Mouse (Mus musculus) kidney, adult 2 months (tissue): ENCODE data around the gene Tekt3.

Experiments
- CTCF ChIP-seq: fragments of 200-500 bp; conservative IDR thresholded peaks from 2 replicates; pipeline ENCODE4 v1.5.1; 2011; ENCODE audit warnings: low read depth, mild to moderate bottlenecking, control low read depth, low read length, moderate library complexity, mixed read lengths; ENCODE audit not compliant: insufficient read depth, insufficient read length
- POLR2A ChIP-seq: fragments of 200-500 bp; IDR thresholded peaks from one replicate; pipeline ENCODE4 v1.6.1; 2011; ENCODE audit warnings: low read depth, low read length, control low read depth

DNA sequence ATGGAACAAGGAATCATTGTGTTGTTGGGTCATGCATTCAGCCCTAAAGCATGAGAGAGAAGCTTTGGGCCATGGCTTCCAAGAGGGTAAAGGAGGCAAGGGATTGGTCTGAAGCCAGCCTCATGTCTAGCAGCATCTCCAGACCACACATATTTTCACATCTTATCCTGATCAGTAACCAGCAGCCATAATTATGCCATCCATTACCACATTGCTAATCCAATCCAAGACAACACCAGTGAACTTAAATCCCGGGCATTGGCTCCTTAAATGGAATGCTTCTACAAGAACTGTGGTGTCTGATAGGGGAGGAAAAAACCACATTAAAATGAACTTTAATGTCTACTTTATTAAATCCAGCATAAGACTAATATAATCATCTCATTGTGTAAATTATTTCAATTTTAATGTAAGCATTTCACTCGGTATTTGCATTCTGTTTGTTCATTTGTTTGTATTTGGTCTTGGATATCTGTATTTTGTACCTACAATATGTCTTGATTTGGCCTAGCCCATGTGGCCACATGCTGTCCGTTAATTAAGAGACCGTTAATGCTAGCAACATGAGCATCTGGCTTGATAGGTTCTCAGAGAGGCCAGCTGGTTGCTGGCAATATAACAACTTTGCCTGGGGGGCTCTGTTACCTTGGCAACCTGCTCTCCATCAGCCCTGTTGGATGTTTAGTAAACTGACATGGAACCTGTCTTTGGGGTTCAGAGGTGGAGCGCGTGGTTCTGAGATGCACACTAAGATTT is 43.9 kb upstream of the Tekt3 start:
- no peak for TF ChIP-seq POLR2A
- TF ChIP-seq CTCF: no peak
